Mouse (Mus musculus) myocyte (in vitro differentiated cells): ENCODE results near the gene Tmem144. TPM values are rescaled to one million over a fixed set of nuclear protein-coding genes. Genes with fewer than 3 reads are reported as not detected.

Experiments used
- H3K27me3 ChIP-seq: one replicate; pipeline ENCODE4 v1.6.1; 2011; ENCODE audit not compliant: control insufficient read depth, insufficient read depth, insufficient read length
- H3K36me3 ChIP-seq: one replicate; pipeline ENCODE4 v1.6.1; 2011; ENCODE audit not compliant: control insufficient read depth, insufficient read depth
- H3K4me2 ChIP-seq: one replicate; pipeline ENCODE4 v1.6.1; 2011; ENCODE audit warnings: low read depth, control low read depth
- H3K4me3 ChIP-seq: one replicate; pipeline ENCODE4 v1.5.1; 2011; ENCODE audit warnings: mild to moderate bottlenecking, control low read depth, moderate library complexity
- H3K79me2 ChIP-seq: one replicate; pipeline ENCODE4 v1.6.1; 2011; ENCODE audit not compliant: control insufficient read depth, insufficient read depth
- H3ac ChIP-seq: one replicate; pipeline ENCODE4 v1.6.1; 2011; ENCODE audit not compliant: control insufficient read depth, insufficient read length
- CEBPB ChIP-seq: IDR thresholded peaks from 2 replicates; pipeline ENCODE4 v1.6.1; 2011; ENCODE audit warnings: mild to moderate bottlenecking, moderate library complexity; ENCODE audit not compliant: poor library complexity, insufficient read depth, severe bottlenecking
- E2F4 ChIP-seq: IDR thresholded peaks from one replicate; pipeline ENCODE4 v1.6.1; 2011; ENCODE audit warnings: mild to moderate bottlenecking, control low read depth, moderate library complexity; ENCODE audit not compliant: insufficient read depth
- MAX ChIP-seq: IDR thresholded peaks from one replicate; pipeline ENCODE4 v1.6.1; 2011; ENCODE audit warnings: low read depth, mild to moderate bottlenecking, control low read depth
- MYOD1 ChIP-seq, 3 experiments: IDR thresholded peaks; one replicate each; pipeline ENCODE4 v1.6.1; 2011; ENCODE audit warnings: control low read depth in 2 of 3, low read depth in 2 of 3, mild to moderate bottlenecking in 2 of 3, moderate library complexity in 1 of 3; ENCODE audit not compliant: insufficient read length in 2 of 3, control insufficient read depth in 1 of 3
- MYOG ChIP-seq, 3 experiments: IDR thresholded peaks; one replicate each; pipeline ENCODE4 v1.6.1; 2011; ENCODE audit warnings: control low read depth in 2 of 3, low read depth in 2 of 3, mild to moderate bottlenecking in 2 of 3; ENCODE audit not compliant: insufficient read length in 2 of 3, control insufficient read depth in 1 of 3, insufficient read depth in 1 of 3
- POLR2A ChIP-seq: IDR thresholded peaks from one replicate; pipeline ENCODE4 v1.6.1; 2011; ENCODE audit warnings: low read depth, mild to moderate bottlenecking, control low read depth, moderate library complexity; ENCODE audit not compliant: insufficient read length
- POLR2AphosphoS2 ChIP-seq: IDR thresholded peaks from one replicate; pipeline ENCODE4 v1.6.1; 2011; ENCODE audit warnings: low read depth, control low read depth; ENCODE audit not compliant: insufficient read length
- REST ChIP-seq: IDR thresholded peaks from one replicate; pipeline ENCODE4 v1.6.1; 2011; ENCODE audit warnings: mild to moderate bottlenecking, control low read depth, moderate library complexity; ENCODE audit not compliant: insufficient read depth, insufficient read length
- SRF ChIP-seq: IDR thresholded peaks from one replicate; pipeline ENCODE4 v1.6.1; 2011; ENCODE audit warnings: low read depth; ENCODE audit not compliant: control insufficient read depth, insufficient read length
- TCF12 ChIP-seq: IDR thresholded peaks from one replicate; pipeline ENCODE4 v1.6.1; 2011; ENCODE audit warnings: mild to moderate bottlenecking, control low read depth; ENCODE audit not compliant: poor library complexity, insufficient read depth, severe bottlenecking
- TCF3 ChIP-seq: IDR thresholded peaks from one replicate; pipeline ENCODE4 v1.6.1; 2011; ENCODE audit warnings: low read depth, control low read depth; ENCODE audit not compliant: insufficient read length
- USF1 ChIP-seq: IDR thresholded peaks from one replicate; pipeline ENCODE4 v1.6.1; 2011; ENCODE audit warnings: low read depth, mild to moderate bottlenecking, control low read depth, moderate library complexity
- polyA plus RNA-seq: library from polyadenylated mRNA; unstranded; fragments of >200 nt; fragmentation: generic; extraction: Trizol; gene quantifications from one replicate; pipeline ENCODE4 v1.2.1, GENCODE M21; 2012; ENCODE audit warnings: missing spikeins

Tmem144 gene
- polyA plus RNA-seq, 1 experiment, result 0.92 TPM

DNA sequence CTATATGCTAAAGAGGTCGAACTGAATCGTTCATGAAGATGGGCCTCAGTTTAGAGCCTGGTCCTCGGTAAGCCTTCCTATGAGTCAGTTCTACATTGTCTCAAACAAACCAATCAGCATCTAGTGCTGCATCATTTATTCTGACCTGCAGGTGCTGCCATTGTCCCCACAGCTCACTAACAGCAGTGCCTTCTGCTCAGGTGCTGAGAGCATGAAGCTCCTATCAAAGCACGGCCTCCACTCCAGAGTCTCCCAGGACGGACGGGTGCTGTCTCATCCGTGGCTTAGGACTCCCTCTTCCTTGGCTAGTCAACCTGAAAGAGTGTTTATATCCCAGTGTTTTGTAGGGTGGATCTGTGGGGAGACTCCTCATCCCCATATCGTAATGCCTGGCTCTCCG, 14.0 kb upstream of the Tmem144 start:
- TF ChIP-seq MYOD1 (IDR thresholded peaks at IDR 0.05; ENCODE audit: control insufficient read depth in 1 of 3, insufficient read length in 2 of 3, low read depth in 2 of 3) (no peak), E2F4 (no peak), SRF (no peak), USF1 (no peak), MYOG (IDR thresholded peaks at IDR 0.05; ENCODE audit: control insufficient read depth in 1 of 3, insufficient read depth in 1 of 3, insufficient read length in 2 of 3, low read depth in 2 of 3) (no peak), POLR2AphosphoS2 (no peak), TCF3 (no peak), MAX (no peak), REST (no peak), POLR2A (no peak), CEBPB (no peak), TCF12 (no peak)
- Histone ChIP-seq H3K36me3 (no peaks in the 10 kb centered on the region), H3K4me3 (no peak overlapping the region), H3ac (no peak overlapping the region), H3K4me2 (no peak overlapping the region), H3K79me2 (no peaks in the 10 kb centered on the region), H3K27me3 (no peaks in the 10 kb centered on the region)

GRCm38 (mm10) chr3:79866089-79866488, 13.5 kb upstream of the Tmem144 start:
- TF ChIP-seq CEBPB, result no peak
- no peak for TF ChIP-seq POLR2A
- no peak for TF ChIP-seq MAX
- no peak for TF ChIP-seq USF1
- no peak for TF ChIP-seq E2F4
- TF ChIP-seq TCF3, result no peak
- no peak for TF ChIP-seq SRF
- no peak for TF ChIP-seq REST
- no peak for TF ChIP-seq MYOD1 (IDR thresholded peaks at IDR 0.05; ENCODE audit: control insufficient read depth in 1 of 3, insufficient read length in 2 of 3, low read depth in 2 of 3)
- TF ChIP-seq POLR2AphosphoS2, result no peak
- no peak for TF ChIP-seq TCF12
- no peak for TF ChIP-seq MYOG (IDR thresholded peaks at IDR 0.05; ENCODE audit: control insufficient read depth in 1 of 3, insufficient read depth in 1 of 3, insufficient read length in 2 of 3, low read depth in 2 of 3)
- Histone ChIP-seq H3K27me3 (no peaks in the 10 kb centered on the region), H3K4me2 (no peak overlapping the region), H3K36me3 (no peaks in the 10 kb centered on the region), H3K79me2 (no peaks in the 10 kb centered on the region), H3ac (no peak overlapping the region), H3K4me3 (no peak overlapping the region)

- H3K79me2 ChIP-seq, result no peaks in the 10 kb centered on the region
- no peaks in the 10 kb centered on the region for H3K36me3 ChIP-seq
- H3K27me3 ChIP-seq, result no peaks in the 10 kb centered on the region
- TF ChIP-seq MYOD1 (IDR thresholded peaks at IDR 0.05; ENCODE audit: control insufficient read depth in 1 of 3, insufficient read length in 2 of 3, low read depth in 2 of 3) (no peak), POLR2A (no peak), USF1 (no peak), TCF3 (no peak), MYOG (IDR thresholded peaks at IDR 0.05; ENCODE audit: control insufficient read depth in 1 of 3, insufficient read depth in 1 of 3, insufficient read length in 2 of 3, low read depth in 2 of 3) (no peak), SRF (no peak), E2F4 (no peak), TCF12 (no peak), MAX (no peak), POLR2AphosphoS2 (no peak), REST (no peak), CEBPB (no peak)
- no peak overlapping the region for H3K4me3 ChIP-seq
- H3K4me2 ChIP-seq, result no peak overlapping the region
- no peak overlapping the region for H3ac ChIP-seq
Observed at GRCm38 (mm10) chr3:79864824-79865223, 12.3 kb upstream of the Tmem144 start.

- no peaks in the 10 kb centered on the region for H3K79me2 ChIP-seq
- H3K4me3 ChIP-seq, result no peak overlapping the region
- H3ac ChIP-seq, result no peak overlapping the region
- no peaks in the 10 kb centered on the region for H3K36me3 ChIP-seq
- no peak overlapping the region for H3K4me2 ChIP-seq
- H3K27me3 ChIP-seq, result no peaks in the 10 kb centered on the region
- TF ChIP-seq SRF, result no peak
- no peak for TF ChIP-seq POLR2AphosphoS2
- no peak for TF ChIP-seq MAX
- no peak for TF ChIP-seq USF1
- no peak for TF ChIP-seq POLR2A
- no peak for TF ChIP-seq TCF3
- TF ChIP-seq TCF12, result no peak
- TF ChIP-seq MYOD1 (IDR thresholded peaks at IDR 0.05; ENCODE audit: control insufficient read depth in 1 of 3, insufficient read length in 2 of 3, low read depth in 2 of 3), result no peak
- no peak for TF ChIP-seq MYOG (IDR thresholded peaks at IDR 0.05; ENCODE audit: control insufficient read depth in 1 of 3, insufficient read depth in 1 of 3, insufficient read length in 2 of 3, low read depth in 2 of 3)
- TF ChIP-seq REST, result no peak
- TF ChIP-seq E2F4, result no peak
- TF ChIP-seq CEBPB, result no peak
Observed at GRCm38 (mm10) chr3:79858221-79858620, 5.6 kb upstream of the Tmem144 start.

DNA sequence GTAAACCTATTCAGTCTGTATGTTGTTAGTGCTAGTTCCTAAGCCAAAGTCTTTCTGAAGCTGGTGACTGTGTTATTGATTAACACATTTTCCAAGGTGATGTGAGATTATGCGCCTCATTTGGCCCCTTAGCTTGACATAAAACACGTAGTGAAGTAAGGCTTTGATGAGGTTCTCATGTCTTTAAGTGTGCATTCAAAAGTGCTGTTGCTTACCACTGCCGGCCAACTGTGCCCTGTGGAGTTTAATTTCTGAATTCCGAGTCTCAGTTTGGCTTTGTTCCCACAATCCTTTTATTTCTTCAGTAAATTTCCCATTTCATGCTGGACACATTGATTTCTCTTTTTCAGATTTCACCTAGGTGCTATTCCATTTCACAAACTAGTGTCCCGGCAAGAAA, 5.2 kb upstream of the Tmem144 start:
- H3ac ChIP-seq, result no peak overlapping the region
- TF ChIP-seq TCF3 (no peak), MAX (no peak), POLR2AphosphoS2 (no peak), USF1 (no peak), E2F4 (no peak), POLR2A (no peak), SRF (no peak), MYOD1 (IDR thresholded peaks at IDR 0.05; ENCODE audit: control insufficient read depth in 1 of 3, insufficient read length in 2 of 3, low read depth in 2 of 3) (no peak)
- H3K27me3 ChIP-seq, result no peaks in the 10 kb centered on the region
- H3K36me3 ChIP-seq, result no peaks in the 10 kb centered on the region
- H3K4me3 ChIP-seq, result no peak overlapping the region
- no peak overlapping the region for H3K4me2 ChIP-seq
- H3K79me2 ChIP-seq, result no peaks in the 10 kb centered on the region
